Mouse (Mus musculus): ENCODE data around the gene Klf13.

- TF ChIP-seq CTCF (IDR thresholded peaks at IDR 0.05; ENCODE audit: low read depth) (peak; percentile 55), EP300 (optimal IDR thresholded peaks at IDR 0.05) (no peak)
These were observed 759 bp upstream of the Klf13 start for GRCm38 (mm10) chr7:63939397-63939951.
